Mouse (Mus musculus): ENCODE data around the gene Zfp677. TPM values are rescaled to one million over a fixed set of nuclear protein-coding genes. Genes with fewer than 3 reads are reported as not detected.

The Zfp677 gene
- polyA plus RNA-seq, 1 experiment from 2014 or later: 2.3 TPM

Other genes with a start within 250 kb of the Zfp677 start
- not detected in 2 replicates for gene Vmn1r234, start 157.7 kb upstream of the Zfp677 start, polyA plus RNA-seq (2015; fragmentation: Nextera tagmentation; extraction: Ambion mirVana)
- gene Vmn1r235, start 127.3 kb upstream of the Zfp677 start, polyA plus RNA-seq (2015; fragmentation: Nextera tagmentation; extraction: Ambion mirVana): not detected in 2 replicates
- gene Vmn1r236, start 100.8 kb upstream of the Zfp677 start, polyA plus RNA-seq (2015; fragmentation: Nextera tagmentation; extraction: Ambion mirVana): not detected in 2 replicates
- not detected in 2 replicates for gene Vmn1r237, start 71.9 kb upstream of the Zfp677 start, polyA plus RNA-seq (2015; fragmentation: Nextera tagmentation; extraction: Ambion mirVana)
- 3.7 and 4.5 TPM in 2 replicates for gene Zfp54, start 39.5 kb downstream of the Zfp677 start, polyA plus RNA-seq (2015; fragmentation: Nextera tagmentation; extraction: Ambion mirVana)
- gene Zfp51, start 66.6 kb downstream of the Zfp677 start, polyA plus RNA-seq (2015; fragmentation: Nextera tagmentation; extraction: Ambion mirVana): 10.8 and 12.0 TPM in 2 replicates
- gene Zfp53, start 105.2 kb downstream of the Zfp677 start, polyA plus RNA-seq (2015; fragmentation: Nextera tagmentation; extraction: Ambion mirVana): 5.6 and 6.9 TPM in 2 replicates
- 4.3 and 4.9 TPM in 2 replicates for gene Zfp52, start 151.8 kb downstream of the Zfp677 start, polyA plus RNA-seq (2015; fragmentation: Nextera tagmentation; extraction: Ambion mirVana)
- 10.9 and 13.2 TPM in 2 replicates for gene Zfp948, start 183.3 kb downstream of the Zfp677 start, polyA plus RNA-seq (2015; fragmentation: Nextera tagmentation; extraction: Ambion mirVana)

All from heart, embryonic 16.5 days (tissue).